Mouse (Mus musculus) embryonic facial prominence, embryonic 14.5 days (tissue): Measurements from ENCODE around the gene Pdf. TPM values are rescaled to one million over a fixed set of nuclear protein-coding genes. Genes with fewer than 3 reads are reported as not detected.

Source experiments
- ATAC-seq: fragments of 200-750 bp; cut with Nextera tagmentation; 2 replicates; pipeline ENCODE4 v1.8.0; 2017; ENCODE audit warnings: low read depth, moderate number of reproducible peaks, moderate TSS enrichment
- DNase-seq: peaks from one replicate; pipeline ENCODE4 v3.0.0-alpha.2; 2015; ENCODE audit warnings: low spot score
- H3K27ac ChIP-seq: fragments of 300-500 bp; sonication (generic); replicated peaks from 2 replicates; pipeline ENCODE4 v1.5.1; 2014; ENCODE audit warnings: low read depth, mild to moderate bottlenecking, low read length, moderate library complexity
- H3K27me3 ChIP-seq: fragments of 300-500 bp; sonication (generic); replicated peaks from 2 replicates; pipeline ENCODE4 v1.6.1; 2014; ENCODE audit warnings: low read length; ENCODE audit not compliant: control insufficient read depth, insufficient read depth
- H3K36me3 ChIP-seq: fragments of 300-500 bp; sonication (generic); 2 replicates; pipeline ENCODE4 v1.6.1; 2014; ENCODE audit warnings: low read length, mixed read lengths; ENCODE audit not compliant: control insufficient read depth, insufficient read depth
- H3K4me1 ChIP-seq: fragments of 300-500 bp; sonication (generic); 2 replicates; pipeline ENCODE4 v1.6.1; 2014; ENCODE audit warnings: antibody characterized with exemption, low read length; ENCODE audit not compliant: control insufficient read depth, insufficient read depth
- H3K4me2 ChIP-seq: fragments of 300-500 bp; sonication (generic); 2 replicates; pipeline ENCODE4 v1.6.1; 2014; ENCODE audit warnings: low read depth, mild to moderate bottlenecking, low read length, moderate library complexity, mixed read lengths
- H3K4me3 ChIP-seq: fragments of 300-500 bp; sonication (generic); 2 replicates; pipeline ENCODE4 v1.5.1; 2014; ENCODE audit warnings: low read depth, mild to moderate bottlenecking, low read length
- H3K9ac ChIP-seq: fragments of 300-500 bp; sonication (generic); 2 replicates; pipeline ENCODE4 v1.6.1; 2014; ENCODE audit warnings: low read depth, mild to moderate bottlenecking, low read length, moderate library complexity, mixed read lengths
- H3K9me3 ChIP-seq: fragments of 300-500 bp; sonication (generic); 2 replicates; pipeline ENCODE4 v1.6.1; 2016; ENCODE audit warnings: low read length; ENCODE audit not compliant: control insufficient read depth
- WGBS: fragments of 180-500 bp; shearing (Covaris S2); extraction: QIAGEN DNeasy Blood & Tissue Kit; methylation state at CpG from one replicate; pipeline ENCODE4 v1.1.7; 2014; 5-methylcytosine and 5-hydroxymethylcytosine counted together
- polyA plus RNA-seq: library from polyadenylated mRNA; unstranded; fragments of >200 nt; fragmentation: Nextera tagmentation; extraction: Ambion mirVana; gene quantifications from 2 replicates; pipeline ENCODE4 v1.2.1, GENCODE M21; 2014

The Pdf gene
- polyA plus RNA-seq, 1 experiment from 2014 or later: 30.5 TPM

DNA sequence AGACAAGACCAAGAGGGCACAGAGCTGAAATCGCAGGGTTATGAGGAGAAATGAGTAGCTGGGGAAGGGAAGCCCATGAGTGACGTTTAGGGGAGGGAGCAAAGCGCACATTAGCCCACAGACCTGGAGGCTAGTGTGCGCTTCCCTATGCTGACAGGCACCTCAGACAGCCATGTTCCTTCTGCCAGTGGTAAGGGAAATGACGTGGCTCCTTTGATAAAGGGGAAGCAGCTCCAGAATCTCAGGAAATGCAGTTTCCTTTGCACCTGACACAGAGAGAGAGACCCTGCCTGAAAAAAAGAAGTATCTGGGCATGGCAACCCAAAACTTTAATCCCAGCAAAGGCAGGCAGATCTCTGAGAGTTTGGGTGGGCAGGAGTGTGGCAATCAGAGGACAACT is 18.4 kb downstream of the Pdf start:
- WGBS: 65% methylated on average over 5 of the region's 5 CpGs
- no peaks in the 10 kb centered on the region for H3K27me3 ChIP-seq
- H3K36me3 ChIP-seq: no peaks in the 10 kb centered on the region
- peaks cover 11% of the 10 kb centered on the region for H3K4me1 ChIP-seq
- H3K4me2 ChIP-seq: no peak overlapping the region
- DNase-seq (no peak), ATAC-seq (no peak)
- H3K4me3 ChIP-seq: no peak overlapping the region
- H3K9ac ChIP-seq: no peak overlapping the region
- H3K27ac ChIP-seq: no peak overlapping the region
- H3K9me3 ChIP-seq: no peaks in the 10 kb centered on the region

DNA sequence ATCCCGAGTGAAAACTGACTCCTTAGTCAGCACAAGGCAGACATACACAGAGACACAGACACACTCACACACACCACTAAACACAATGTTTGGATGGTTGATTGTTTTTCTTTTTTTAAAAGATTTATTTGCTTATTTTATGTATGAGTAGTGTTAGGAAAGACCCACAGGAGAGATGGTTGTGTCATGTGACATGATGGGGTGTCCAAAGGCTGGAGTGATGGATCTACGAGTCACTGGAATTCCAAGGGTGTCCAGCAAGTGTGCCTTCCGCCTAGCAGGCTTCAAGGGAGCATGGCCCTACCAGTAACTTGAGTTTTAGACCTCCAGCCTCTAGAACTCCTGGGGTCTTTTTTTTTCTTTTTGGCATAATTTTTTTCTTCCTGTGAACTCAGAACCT is 19.1 kb downstream of the Pdf start:
- no peak for ATAC-seq
- H3K9ac ChIP-seq: no peak overlapping the region
- no peak overlapping the region for H3K27ac ChIP-seq
- H3K4me1 ChIP-seq: peaks cover 11% of the 10 kb centered on the region
- H3K27me3 ChIP-seq: no peaks in the 10 kb centered on the region
- no peaks in the 10 kb centered on the region for H3K9me3 ChIP-seq
- no peak overlapping the region for H3K4me3 ChIP-seq
- no peak overlapping the region for H3K4me2 ChIP-seq
- WGBS: 75% methylated on average over 3 of the region's 3 CpGs
- DNase-seq: no peak
- no peaks in the 10 kb centered on the region for H3K36me3 ChIP-seq

- H3K27ac ChIP-seq: no peak overlapping the region
- 85% methylated on average over 8 of the region's 8 CpGs for WGBS
- no peaks in the 10 kb centered on the region for H3K27me3 ChIP-seq
- DNase-seq: no peak
- H3K4me1 ChIP-seq: no peaks in the 10 kb centered on the region
- no peaks in the 10 kb centered on the region for H3K36me3 ChIP-seq
- H3K9me3 ChIP-seq: no peaks in the 10 kb centered on the region
- ATAC-seq: no peak
- H3K9ac ChIP-seq: no peak overlapping the region
- no peak overlapping the region for H3K4me2 ChIP-seq
- no peak overlapping the region for H3K4me3 ChIP-seq
Observed at GRCm38 (mm10) chr8:107023479-107023878, 24.9 kb downstream of the Pdf start.

DNA sequence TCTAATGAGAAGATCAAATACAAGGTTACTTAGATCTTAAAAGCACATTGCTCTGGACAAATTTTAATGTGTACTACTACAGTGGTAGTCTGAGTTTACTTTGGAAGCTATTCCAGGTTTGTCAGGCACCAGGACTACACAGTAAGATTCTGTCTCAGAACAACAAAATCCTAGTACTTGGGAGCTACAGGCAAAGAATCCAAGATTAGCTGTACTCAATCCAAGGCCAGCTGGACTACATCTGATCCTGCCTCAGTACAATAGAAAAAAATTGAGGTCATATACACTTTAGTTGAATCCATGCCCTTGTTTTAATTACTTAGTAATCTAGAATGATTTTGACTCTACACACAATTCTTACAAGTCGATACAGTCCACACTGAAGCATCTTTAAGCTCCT is 33.5 kb downstream of the Pdf start:
- H3K4me3 ChIP-seq: no peak overlapping the region
- no peak for DNase-seq
- no peak overlapping the region for H3K4me2 ChIP-seq
- H3K9ac ChIP-seq: no peak overlapping the region
- 81% methylated on average over 1 of the region's 1 CpGs for WGBS
- H3K27me3 ChIP-seq: no peaks in the 10 kb centered on the region
- H3K27ac ChIP-seq: no peak overlapping the region
- peaks cover 27% of the 10 kb centered on the region for H3K36me3 ChIP-seq
- H3K9me3 ChIP-seq: no peaks in the 10 kb centered on the region
- no peaks in the 10 kb centered on the region for H3K4me1 ChIP-seq
- no peak for ATAC-seq

GRCm38 (mm10) chr8:107012666-107013065 is 35.7 kb downstream of the Pdf start:
- Histone ChIP-seq H3K36me3 (peaks cover 34% of the 10 kb centered on the region), H3K4me3 (no peak overlapping the region), H3K4me1 (no peaks in the 10 kb centered on the region), H3K27ac (no peak overlapping the region), H3K27me3 (no peaks in the 10 kb centered on the region), H3K9me3 (no peaks in the 10 kb centered on the region), H3K9ac (no peak overlapping the region), H3K4me2 (no peak overlapping the region)
- WGBS: 78% methylated on average over 2 of the region's 2 CpGs
- ATAC-seq (no peak), DNase-seq (no peak)

DNA sequence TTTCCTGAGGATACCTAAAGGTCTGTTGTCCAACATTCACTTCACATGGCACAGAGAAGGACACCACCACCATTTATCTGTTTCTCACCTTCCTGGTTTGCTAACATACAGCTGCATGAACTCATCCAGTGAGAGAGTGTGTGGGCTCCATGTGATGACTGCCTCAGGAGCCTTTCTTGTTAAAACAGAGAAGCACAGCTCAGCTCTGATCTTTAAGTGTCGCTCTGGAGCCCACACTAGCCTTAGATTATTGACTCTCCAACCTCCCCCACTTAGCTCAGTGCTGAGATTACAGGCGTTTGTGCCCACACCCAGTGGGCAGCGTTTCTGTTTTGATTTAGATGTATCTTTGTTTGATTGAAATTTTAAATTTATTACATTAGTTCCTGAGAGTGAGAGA is 40.6 kb downstream of the Pdf start:
- Histone ChIP-seq H3K4me2 (no peak overlapping the region), H3K4me3 (no peak overlapping the region), H3K9me3 (no peaks in the 10 kb centered on the region), H3K36me3 (peaks cover 58% of the 10 kb centered on the region), H3K27ac (no peak overlapping the region), H3K9ac (no peak overlapping the region), H3K4me1 (no peaks in the 10 kb centered on the region), H3K27me3 (no peaks in the 10 kb centered on the region)
- no peak for DNase-seq
- WGBS: 88% methylated on average over 3 of the region's 3 CpGs
- ATAC-seq: no peak

DNA sequence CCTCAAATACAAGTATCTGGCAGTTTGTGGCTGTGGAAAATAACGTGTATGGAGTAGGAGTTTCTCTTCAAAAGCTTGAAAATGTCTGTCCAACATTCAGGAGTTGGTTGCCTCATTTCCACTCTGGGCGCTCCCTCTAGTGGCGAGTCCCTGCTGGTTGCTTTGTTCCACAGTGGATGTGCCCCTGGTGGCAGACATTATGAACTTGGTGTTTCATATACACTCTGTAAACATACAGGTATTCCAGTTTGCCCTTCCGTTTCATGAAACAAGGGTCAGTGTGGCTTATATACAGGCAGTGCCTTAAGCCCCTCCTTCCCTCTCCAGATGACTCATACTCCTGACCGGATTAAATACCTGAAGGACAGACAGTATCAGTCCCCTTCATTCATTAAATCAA is 45.9 kb downstream of the Pdf start:
- 35% methylated on average over 5 of the region's 5 CpGs for WGBS
- H3K27ac ChIP-seq: no peak overlapping the region
- 0 out of 2 replicates have a peak, but pooled peaks cover 7% of the 10 kb centered on the region for H3K4me1 ChIP-seq
- no peak overlapping the region for H3K4me2 ChIP-seq
- H3K4me3 ChIP-seq: no peak overlapping the region
- no peaks in the 10 kb centered on the region for H3K27me3 ChIP-seq
- H3K36me3 ChIP-seq: peaks cover 30% of the 10 kb centered on the region; the same call in 1 of the 2 replicates
- H3K9ac ChIP-seq: no peak overlapping the region
- DNase-seq (peak; percentile 91), ATAC-seq (peak; percentile 79)
- H3K9me3 ChIP-seq: no peaks in the 10 kb centered on the region

GRCm38 (mm10) chr8:106999068-106999467 is 49.3 kb downstream of the Pdf start:
- H3K27me3 ChIP-seq: no peaks in the 10 kb centered on the region
- no peak overlapping the region for H3K9ac ChIP-seq
- DNase-seq (peak; percentile 84), ATAC-seq (peak; percentile 69; the same call in 1 of the 2 replicates)
- H3K36me3 ChIP-seq: peaks cover 22% of the 10 kb centered on the region; the same call in 1 of the 2 replicates
- no peak overlapping the region for H3K4me2 ChIP-seq
- H3K27ac ChIP-seq: 0 out of 2 replicates have a peak overlapping the region, but pooled peaks have one; percentile 48
- no peaks in the 10 kb centered on the region for H3K9me3 ChIP-seq
- H3K4me1 ChIP-seq: 0 out of 2 replicates have a peak, but pooled peaks cover 7% of the 10 kb centered on the region
- no peak overlapping the region for H3K4me3 ChIP-seq
- WGBS: 50% methylated on average over 1 of the region's 1 CpGs

DNA sequence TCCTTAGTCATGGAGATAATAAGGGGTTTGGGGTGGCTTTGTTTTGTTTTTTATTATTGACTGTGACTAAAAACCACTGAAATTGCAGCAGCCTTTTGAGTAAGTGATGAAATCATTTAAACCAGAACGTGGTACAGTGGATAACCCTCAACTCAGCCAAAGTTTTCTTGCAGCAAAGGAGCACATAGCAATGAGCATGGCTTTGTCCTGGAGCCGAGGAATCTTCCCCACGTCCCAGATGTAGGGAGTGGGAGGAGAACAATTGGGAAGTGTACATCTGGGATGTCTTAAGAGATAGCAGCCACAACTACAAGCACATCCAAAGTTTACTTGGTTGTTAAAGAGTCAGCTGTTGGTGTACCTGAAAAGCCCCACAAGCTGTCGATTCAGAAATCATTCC is 51.0 kb downstream of the Pdf start:
- H3K4me3 ChIP-seq: no peak overlapping the region
- 64% methylated on average over 4 of the region's 4 CpGs for WGBS
- H3K4me2 ChIP-seq: no peak overlapping the region
- no peak overlapping the region for H3K27ac ChIP-seq
- H3K9me3 ChIP-seq: no peaks in the 10 kb centered on the region
- H3K4me1 ChIP-seq: 0 out of 2 replicates have a peak, but pooled peaks cover 7% of the 10 kb centered on the region
- H3K27me3 ChIP-seq: no peaks in the 10 kb centered on the region
- peak; percentile 52 for DNase-seq
- peaks cover 31% of the 10 kb centered on the region; the same call in 1 of the 2 replicates for H3K36me3 ChIP-seq
- ATAC-seq: no peak
- H3K9ac ChIP-seq: no peak overlapping the region
